Mouse (Mus musculus) spleen, postnatal 4 days (tissue): ENCODE results near the gene Cdc42bpa.

ENCODE experiments used
- DNase-seq, 2 experiments: peaks; one replicate each; pipeline ENCODE4 v3.0.0; 2022; ENCODE audit warnings: low spot score in 2 of 2

Cdc42bpa gene

DNA sequence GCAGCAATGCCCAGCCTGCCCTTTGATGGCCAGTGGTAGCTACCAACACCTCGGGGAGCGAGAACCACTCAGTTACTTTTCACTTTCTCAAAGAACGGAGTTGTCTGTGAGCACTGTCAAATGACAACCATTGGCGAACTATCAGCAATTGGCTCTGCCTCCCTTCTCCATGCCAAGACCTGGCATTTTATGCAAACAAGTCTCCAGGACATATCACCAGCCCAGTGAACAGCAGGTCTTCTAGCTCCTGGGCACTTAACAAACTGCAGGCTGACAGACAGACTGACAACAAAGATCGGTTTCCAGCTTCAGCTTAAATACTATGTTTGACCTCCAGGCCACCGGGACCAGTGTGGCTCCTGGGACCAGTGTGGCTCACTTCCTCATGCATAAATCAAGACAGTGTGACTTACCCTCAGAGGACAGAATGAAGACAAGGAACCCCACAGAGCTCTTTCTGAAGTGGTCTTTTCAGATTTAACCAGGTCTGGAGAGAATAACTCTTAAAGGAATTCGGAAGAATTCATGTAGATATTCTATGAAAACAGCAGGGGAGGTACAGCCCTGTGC is 231.5 kb downstream of the Cdc42bpa start:
- DNase-seq, result peak in 1 of 2 experiments; percentile 12

- peak in 1 of 2 experiments; percentile 10 for DNase-seq
These were observed 232.6 kb downstream of the Cdc42bpa start for GRCm38 (mm10) chr1:180192866-180193265.

- no peak for DNase-seq
These were observed 233.2 kb downstream of the Cdc42bpa start for GRCm38 (mm10) chr1:180193391-180193935.

- no peak for DNase-seq
These were observed 233.8 kb downstream of the Cdc42bpa start for GRCm38 (mm10) chr1:180194048-180194447.

DNA sequence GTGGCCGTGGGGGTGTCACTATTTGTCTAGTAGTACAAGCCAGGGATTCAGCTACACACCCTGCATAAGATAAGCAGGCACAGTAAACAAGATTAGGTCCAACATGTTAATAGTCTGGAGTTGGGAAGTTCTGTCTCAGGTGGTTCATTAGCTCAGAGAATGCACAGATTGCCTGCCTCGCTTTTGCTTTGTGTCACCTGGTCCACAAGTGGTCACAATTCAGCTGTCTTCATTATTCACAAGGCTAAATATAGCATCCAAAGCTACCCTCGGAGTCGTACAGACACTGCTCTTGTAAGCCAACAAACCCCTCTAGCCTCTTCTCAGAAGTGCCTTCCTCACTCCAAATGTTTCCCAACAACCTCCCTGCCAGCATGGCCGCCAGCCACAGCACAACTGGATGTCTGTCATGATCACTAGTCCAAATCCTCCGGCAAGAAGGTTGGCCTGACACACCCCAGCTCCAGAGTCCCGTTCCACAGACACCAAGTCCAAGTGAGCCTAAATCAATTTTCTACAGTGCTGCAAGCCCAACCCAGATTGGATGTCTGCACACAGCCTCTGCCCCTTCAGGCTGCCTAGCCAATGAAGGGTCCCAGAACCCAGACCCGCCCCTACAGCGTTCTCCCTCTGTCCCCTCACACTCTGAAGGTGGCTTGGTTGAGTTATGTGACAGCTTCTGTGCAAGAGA is 234.7 kb downstream of the Cdc42bpa start:
- peak in 1 of 2 experiments; percentile 37 for DNase-seq

DNA sequence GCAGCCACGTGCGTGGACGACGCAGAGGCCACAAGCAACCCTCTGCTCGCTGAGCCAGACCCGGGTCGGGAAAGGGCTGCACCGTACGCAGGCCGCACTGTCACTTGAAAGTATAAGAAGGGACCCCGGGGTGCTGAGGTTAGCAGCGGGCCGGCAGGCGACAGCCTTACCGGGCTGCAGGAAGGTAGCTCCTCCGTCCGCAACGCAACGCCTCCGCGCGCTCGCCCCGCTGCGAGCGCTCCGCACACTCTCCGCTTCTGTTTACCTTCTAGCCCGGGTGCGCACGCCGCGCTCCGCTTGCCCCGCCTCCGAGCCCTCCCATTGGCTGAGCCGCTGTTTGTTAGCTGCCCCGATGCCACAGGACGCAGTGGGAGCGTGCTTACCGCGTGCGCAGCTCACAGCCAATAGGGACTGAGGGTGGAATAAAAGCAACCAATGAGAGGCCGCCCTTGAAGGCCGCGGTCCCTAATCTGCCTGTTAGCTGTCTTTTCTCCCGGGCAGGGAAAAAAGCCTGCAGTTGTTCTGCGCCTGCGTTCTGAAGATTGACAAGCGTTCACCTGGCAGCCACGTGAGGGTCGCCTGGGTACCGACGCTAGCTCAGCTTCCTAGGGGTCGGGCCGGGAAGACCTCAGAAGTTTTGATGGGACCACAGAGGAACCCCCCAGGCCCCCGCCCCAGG is 235.6 kb downstream of the Cdc42bpa start:
- peak; percentile 97 to 98 for DNase-seq

DNA sequence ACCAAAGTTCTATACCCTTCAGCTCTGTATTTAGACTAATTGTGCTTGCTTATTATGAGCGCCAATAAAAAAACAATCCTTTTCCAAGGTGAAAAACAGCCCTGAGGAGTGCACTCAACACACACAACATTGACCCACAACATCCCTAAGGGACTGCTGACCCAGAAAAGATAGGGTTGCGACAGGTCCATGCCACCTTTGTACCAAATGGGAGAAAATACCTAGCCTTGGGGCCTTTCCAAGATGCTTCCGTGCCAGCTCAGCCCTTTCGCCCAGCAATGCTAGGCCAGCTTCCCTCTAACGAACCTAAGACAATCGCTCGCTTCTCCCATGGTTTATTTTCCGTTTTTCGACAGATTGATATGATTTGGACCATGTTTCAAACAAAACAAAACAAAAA is 236.2 kb downstream of the Cdc42bpa start:
- no peak for DNase-seq

GRCm38 (mm10) chr1:180197956-180198355 is 237.7 kb downstream of the Cdc42bpa start:
- DNase-seq, result peak in 1 of 2 experiments; percentile 60

DNA sequence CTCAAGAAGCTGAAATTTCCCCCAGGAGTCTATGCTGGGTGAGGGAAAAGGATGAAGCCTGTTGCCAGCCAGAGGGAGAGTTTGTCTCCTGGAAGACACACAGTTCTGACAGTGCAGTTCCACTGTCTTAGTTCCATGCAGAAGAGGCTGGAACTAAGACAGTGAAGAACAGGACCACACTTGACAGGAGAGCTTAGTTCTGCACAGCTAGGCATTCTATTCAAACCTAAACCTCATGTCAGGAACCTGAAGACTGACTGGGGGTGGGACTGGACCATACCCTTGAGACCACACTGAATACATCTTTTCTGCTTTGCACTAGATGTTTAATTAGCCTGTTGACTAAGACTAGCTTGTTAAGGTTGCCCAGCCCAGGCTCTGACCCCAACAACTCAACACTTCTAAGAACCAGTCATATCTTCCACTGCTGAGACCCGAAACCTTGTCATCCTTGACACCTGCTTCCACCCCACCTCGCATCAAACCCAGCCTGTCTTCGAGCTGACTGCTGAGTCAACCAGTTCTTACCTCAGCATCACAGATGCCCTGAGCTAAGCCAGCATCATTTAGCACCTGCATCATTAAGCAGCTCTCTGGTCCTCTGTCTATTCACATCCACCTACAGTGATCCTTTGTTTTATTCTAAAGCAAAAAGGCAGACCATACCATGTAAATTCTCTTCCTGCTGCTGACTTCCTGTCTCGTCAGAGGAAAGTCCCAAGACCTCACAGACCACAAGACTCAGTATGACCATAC is 238.9 kb downstream of the Cdc42bpa start, which contains the start of gene Coq8a:
Gene Coq8a (minus strand): TSS at position 644 of the 756 bp plus-strand sequence.
- no peak for DNase-seq

DNA sequence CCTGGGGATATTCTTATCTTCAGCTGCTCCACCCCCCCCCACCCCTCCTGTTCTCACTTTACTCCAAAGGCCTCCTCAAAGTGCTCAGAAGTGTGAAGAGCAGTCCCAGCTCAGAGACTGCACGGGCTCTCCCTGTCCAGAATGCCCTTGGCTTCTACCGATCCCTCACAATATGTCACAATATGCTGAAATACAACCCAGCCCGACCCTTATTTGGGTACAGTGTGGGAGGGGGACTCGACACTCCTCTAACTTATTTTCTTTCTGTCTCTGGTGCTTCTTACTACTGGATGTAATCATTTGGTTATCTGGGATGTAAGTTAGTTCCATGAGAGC is 239.4 kb downstream of the Cdc42bpa start:
- DNase-seq, result no peak

DNA sequence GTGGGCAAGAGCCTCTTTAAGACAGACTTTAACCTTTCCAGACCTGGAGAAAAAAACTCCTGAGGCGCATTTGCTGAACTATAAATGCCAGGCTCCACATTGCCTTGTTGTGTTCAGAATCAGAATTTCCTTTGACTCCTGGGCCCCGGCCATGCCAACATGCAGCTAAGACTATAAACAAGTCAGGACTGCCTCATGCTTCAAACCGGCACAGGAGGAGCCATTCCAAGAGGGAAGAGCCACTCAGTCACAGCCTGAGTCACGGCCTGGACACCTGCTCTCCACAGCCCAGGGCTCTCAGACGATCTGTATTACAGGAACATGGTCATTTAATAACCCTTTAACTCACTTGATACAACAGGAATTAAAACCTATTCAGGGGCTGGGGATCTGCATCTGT is 240.4 kb downstream of the Cdc42bpa start:
- no peak for DNase-seq

DNA sequence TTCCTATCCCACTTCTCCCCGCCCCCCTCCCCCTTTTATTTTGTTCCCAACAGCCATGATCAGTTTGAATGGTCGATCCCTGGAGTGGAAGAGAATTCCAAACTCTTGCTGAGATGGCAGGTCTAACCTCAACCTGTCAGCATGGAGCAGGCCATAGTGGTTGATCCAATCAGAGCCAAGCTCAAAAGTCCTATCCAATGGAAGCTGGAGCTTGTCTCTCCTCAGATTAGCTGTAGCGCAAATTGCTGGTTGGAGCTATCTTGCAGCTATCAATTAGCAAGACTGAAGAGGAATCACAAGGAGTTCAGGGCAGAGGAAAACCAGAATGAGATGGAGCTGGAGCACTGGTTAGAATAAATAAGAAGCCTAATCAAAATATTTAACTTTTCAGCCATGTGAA is 248.1 kb downstream of the Cdc42bpa start:
- DNase-seq, result no peak

DNA sequence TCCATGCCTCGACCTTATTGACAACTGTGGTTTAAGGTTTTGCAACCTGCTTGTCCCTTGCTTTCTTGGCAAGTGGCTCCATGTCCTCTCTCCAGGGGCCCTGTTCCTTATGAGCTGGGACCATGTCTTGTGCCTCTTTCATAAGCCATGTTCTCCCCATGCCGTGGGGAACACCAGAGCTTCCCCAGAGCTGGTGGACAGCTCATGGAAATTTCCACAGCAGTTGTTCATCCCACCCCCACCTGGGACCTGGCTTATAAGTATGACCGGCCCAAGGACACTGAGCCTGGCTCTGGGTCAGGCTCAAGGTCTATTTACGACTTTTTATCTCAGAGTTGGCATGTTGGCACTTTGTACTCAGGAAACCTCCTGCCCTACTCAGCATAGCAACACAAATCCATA is 249.8 kb downstream of the Cdc42bpa start:
- DNase-seq, result no peak

DNA sequence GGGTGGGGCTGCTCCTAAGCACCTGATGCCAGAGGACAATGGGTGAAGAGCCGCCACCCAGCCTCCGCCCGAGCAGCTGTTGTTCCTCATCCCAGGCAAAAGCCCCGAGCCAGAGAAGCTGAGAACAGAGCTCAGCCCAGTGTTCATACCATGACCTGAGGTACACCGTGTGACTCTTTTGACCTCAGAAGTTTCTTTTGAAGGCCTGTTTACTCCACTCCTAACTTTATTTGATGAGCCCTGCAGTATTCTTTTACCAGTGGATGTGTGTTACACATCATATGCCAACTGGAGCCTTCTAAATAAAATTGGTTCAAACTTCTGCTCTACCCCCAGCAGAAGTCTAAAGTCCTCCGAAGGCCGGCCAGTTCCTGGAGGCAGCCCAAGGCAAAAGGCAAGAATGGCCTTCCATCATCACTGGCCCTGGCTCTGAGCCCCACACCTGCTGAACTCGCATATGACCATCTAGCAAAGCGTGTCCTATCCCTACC is 250.6 kb downstream of the Cdc42bpa start:
- DNase-seq, result no peak

- no peak for DNase-seq
These were observed 252.6 kb downstream of the Cdc42bpa start for GRCm38 (mm10) chr1:180212911-180213310.

DNA sequence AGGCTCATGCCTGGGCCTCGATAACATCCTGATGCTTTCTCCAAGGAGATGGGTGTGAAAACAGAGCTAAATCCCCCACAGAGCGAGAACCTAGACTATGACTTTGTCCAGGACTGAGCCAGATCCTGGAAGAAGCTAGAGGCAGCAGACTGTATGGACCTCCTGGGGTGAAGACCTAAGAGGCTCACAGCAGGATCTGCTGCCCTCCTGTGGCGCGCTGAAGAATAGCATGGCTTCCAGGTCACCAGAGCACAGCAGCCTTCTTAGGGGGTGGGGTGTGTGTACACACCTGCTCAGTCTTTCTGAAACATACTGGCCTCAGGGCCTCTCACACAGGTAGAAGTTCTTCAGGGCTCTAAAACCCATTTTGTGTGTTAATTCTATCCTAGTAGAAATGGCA is 254.8 kb downstream of the Cdc42bpa start:
- peak; percentile 53 to 83 for DNase-seq
